Mouse (Mus musculus) cortical plate, adult 2 months (tissue): ENCODE measurements around the gene Mis18a. TPM values are rescaled to one million over a fixed set of nuclear protein-coding genes. Genes with fewer than 3 reads are reported as not detected.

Experiments used
- H3K27ac ChIP-seq: fragments of 200-500 bp; 2 replicates; pipeline ENCODE4 v1.5.1; 2012; ENCODE audit warnings: low read length, control low read depth, inconsistent platforms; ENCODE audit not compliant: insufficient read depth
- H3K4me1 ChIP-seq: fragments of 200-500 bp; 2 replicates; pipeline ENCODE4 v1.6.1; 2011; ENCODE audit warnings: low read length; ENCODE audit not compliant: control insufficient read depth, insufficient read depth
- H3K4me3 ChIP-seq: fragments of 200-500 bp; 2 replicates; pipeline ENCODE4 v1.5.1; 2011; ENCODE audit warnings: mild to moderate bottlenecking, low read length, control low read depth; ENCODE audit not compliant: insufficient read depth
- CTCF ChIP-seq: fragments of 200-500 bp; IDR thresholded peaks from 2 replicates; pipeline ENCODE4 v1.5.1; 2011; ENCODE audit warnings: mild to moderate bottlenecking, control low read depth, low read length; ENCODE audit not compliant: insufficient read depth; ENCODE audit errors: extremely low read depth
- POLR2A ChIP-seq: fragments of 200-500 bp; IDR thresholded peaks from 2 replicates; pipeline ENCODE4 v1.6.1; 2011; ENCODE audit warnings: mild to moderate bottlenecking, low read length, control low read depth; ENCODE audit not compliant: insufficient read depth; ENCODE audit errors: extremely low read depth
- polyA plus RNA-seq: library from polyadenylated mRNA; depleted of rRNA; stranded (reverse); fragments of >200 nt; gene quantifications from 2 replicates; pipeline ENCODE4 v1.2.3, GENCODE M21; 2012; rRNA removed

Gene Mis18a
- 12.0 and 13.1 TPM in 2 replicates for polyA plus RNA-seq

- H3K4me3 ChIP-seq, result peak within 1 kb of the TSS; percentile 52
- TF ChIP-seq POLR2A (peak; percentile 98), CTCF (no peak)
- H3K27ac ChIP-seq, result no peak within 1 kb of the TSS
- peaks cover 1% of the 10 kb centered on the region; the same call in 1 of the 2 replicates for H3K4me1 ChIP-seq
These were observed at the start of gene Mis18a for GRCm38 (mm10) chr16:90727233-90728115. Gene Mis18a (minus strand): TSS chr16:90727404.

GRCm38 (mm10) chr16:90775946-90776520 lies 48.8 kb upstream of the Mis18a start:
- Histone ChIP-seq H3K27ac (no peak overlapping the region), H3K4me1 (no peaks in the 10 kb centered on the region), H3K4me3 (no peak overlapping the region)
- TF ChIP-seq CTCF, result no peak
- no peak for TF ChIP-seq POLR2A

GRCm38 (mm10) chr16:90774646-90775045 lies 47.4 kb upstream of the Mis18a start:
- no peak overlapping the region for H3K4me3 ChIP-seq
- no peak for TF ChIP-seq CTCF
- TF ChIP-seq POLR2A, result no peak
- no peaks in the 10 kb centered on the region for H3K4me1 ChIP-seq
- no peak overlapping the region for H3K27ac ChIP-seq

GRCm38 (mm10) chr16:90774216-90774615 lies 47.0 kb upstream of the Mis18a start:
- H3K4me1 ChIP-seq, result no peaks in the 10 kb centered on the region
- H3K4me3 ChIP-seq, result no peak overlapping the region
- no peak overlapping the region for H3K27ac ChIP-seq
- no peak for TF ChIP-seq CTCF
- TF ChIP-seq POLR2A, result no peak

GRCm38 (mm10) chr16:90766919-90767454 lies 39.8 kb upstream of the Mis18a start:
- TF ChIP-seq POLR2A, result no peak
- TF ChIP-seq CTCF, result no peak
- H3K4me1 ChIP-seq, result no peaks in the 10 kb centered on the region
- no peak overlapping the region for H3K4me3 ChIP-seq

GRCm38 (mm10) chr16:90765195-90765877 lies 38.1 kb upstream of the Mis18a start:
- Histone ChIP-seq H3K4me3 (no peak overlapping the region), H3K4me1 (no peaks in the 10 kb centered on the region), H3K27ac (no peak overlapping the region)
- TF ChIP-seq POLR2A, result no peak
- no peak for TF ChIP-seq CTCF

More at GRCm38 (mm10) chr16:90766919-90767454, 39.8 kb upstream of the Mis18a start:
- H3K27ac ChIP-seq, result no peak overlapping the region

GRCm38 (mm10) chr16:90760515-90760914 lies 33.3 kb upstream of the Mis18a start:
- Histone ChIP-seq H3K4me3 (no peak overlapping the region), H3K27ac (no peak overlapping the region), H3K4me1 (no peaks in the 10 kb centered on the region)
- TF ChIP-seq POLR2A (no peak), CTCF (no peak)

GRCm38 (mm10) chr16:90759335-90759734 lies 32.1 kb upstream of the Mis18a start:
- no peak for TF ChIP-seq POLR2A
- no peak overlapping the region for H3K4me3 ChIP-seq
- no peak overlapping the region for H3K27ac ChIP-seq
- H3K4me1 ChIP-seq, result no peaks in the 10 kb centered on the region

- Histone ChIP-seq H3K4me1 (no peaks in the 10 kb centered on the region), H3K27ac (no peak overlapping the region), H3K4me3 (no peak overlapping the region)
- TF ChIP-seq CTCF, result no peak
- no peak for TF ChIP-seq POLR2A
These were observed 26.3 kb upstream of the Mis18a start for GRCm38 (mm10) chr16:90753386-90753941.
